ENCODE assay signal across 22 mouse cellular contexts in genomic region chr2:13226031-13226430, GRCm38 (mm10). TPM values are rescaled to one million over a fixed set of nuclear protein-coding genes. Genes with fewer than 3 reads are reported as not detected.
DNase-seq lines count a peak whose midpoint lies in the region; ATAC-seq and TF ChIP-seq lines count a peak whose summit lies in the region.
"Had no signal": no experiment of that assay in that cellular context is flagged by ENCODE, and none has a peak within 500 bp of the region (broad histone marks: within the 10 kb centered on the region; RNA-seq: fewer than 3 reads in every experiment).

No protein-coding gene starts in this region.

- no peak overlapping the region for H3K4me3 ChIP-seq in heart, embryonic 15.5 days
- no peak overlapping the region for H3K4me3 ChIP-seq in heart, embryonic 10.5 days
- no peak overlapping the region for H3K4me3 ChIP-seq in liver, embryonic 12.5 days
- H3K4me3 ChIP-seq: embryonic facial prominence, embryonic 15.5 days; erythroblast, embryonic 14.5 days; forebrain, embryonic 10.5 days; forebrain, embryonic 15.5 days; hindbrain, embryonic 15.5 days had no signal

- H3K27me3 ChIP-seq in heart, embryonic 15.5 days, result no peaks in the 10 kb centered on the region
- H3K27me3 ChIP-seq in heart, embryonic 10.5 days (ENCODE audit: insufficient read depth, poor library complexity, severe bottlenecking), result no peaks in the 10 kb centered on the region
- H3K27me3 ChIP-seq in Patski, result no peaks in the 10 kb centered on the region
- H3K27me3 ChIP-seq in liver, embryonic 12.5 days (replicated peaks), result no peaks in the 10 kb centered on the region
- H3K27me3 ChIP-seq: embryonic facial prominence, embryonic 15.5 days; forebrain, embryonic 15.5 days; hindbrain, embryonic 15.5 days had no signal

- TF ChIP-seq CTCF in Patski (IDR thresholded peaks at IDR 0.05), result no peak

- in situ Hi-C loops in Patski (cut with MboI; ENCODE audit: low pct_unique_long_range_greater_than_20kb), result loop anchor here (25.0 kb wide), 2 partner anchors 1214 to 1439 kb away; partner anchors contain the start of genes Ankrd16 and Fbh1

- peak; percentile 39; the same call in 1 of the 2 replicates for ATAC-seq in heart, embryonic 15.5 days (replicated peaks; ENCODE audit: insufficient number of reproducible peaks, insufficient read depth, low FRiP score, low read depth)
- peak; percentile 35 for ATAC-seq in Patski
- ATAC-seq in liver, embryonic 12.5 days, result no peak
- ATAC-seq: forebrain, embryonic 15.5 days had no signal

- no peak overlapping the region for H3K9ac ChIP-seq in heart, embryonic 15.5 days
- H3K9ac ChIP-seq in liver, embryonic 12.5 days, result no peak overlapping the region
- H3K9ac ChIP-seq: embryonic facial prominence, embryonic 15.5 days; forebrain, embryonic 15.5 days; hindbrain, embryonic 15.5 days had no signal

- no peaks in the 10 kb centered on the region for H3K9me3 ChIP-seq in heart, embryonic 15.5 days (replicated peaks)
- no peaks in the 10 kb centered on the region for H3K9me3 ChIP-seq in heart, embryonic 10.5 days
- no peaks in the 10 kb centered on the region for H3K9me3 ChIP-seq in liver, embryonic 12.5 days (replicated peaks)
- H3K9me3 ChIP-seq: embryonic facial prominence, embryonic 15.5 days; forebrain, embryonic 10.5 days; forebrain, embryonic 15.5 days; hindbrain, embryonic 15.5 days had no signal

- no peaks in the 10 kb centered on the region; the same call in 1 of the 2 replicates for H3K36me3 ChIP-seq in heart, embryonic 15.5 days
- peaks cover 5% of the 10 kb centered on the region; the same call in 1 of the 2 replicates for H3K36me3 ChIP-seq in heart, embryonic 10.5 days
- no peaks in the 10 kb centered on the region for H3K36me3 ChIP-seq in liver, embryonic 12.5 days
- H3K36me3 ChIP-seq: embryonic facial prominence, embryonic 15.5 days; forebrain, embryonic 10.5 days; forebrain, embryonic 15.5 days; hindbrain, embryonic 15.5 days had no signal

- H3K27ac ChIP-seq in heart, embryonic 15.5 days, result no peak overlapping the region; the same call in 1 of the 2 replicates
- no peak overlapping the region for H3K27ac ChIP-seq in heart, embryonic 10.5 days
- no peak overlapping the region for H3K27ac ChIP-seq in liver, embryonic 12.5 days
- H3K27ac ChIP-seq: embryonic facial prominence, embryonic 15.5 days; forebrain, embryonic 10.5 days; forebrain, embryonic 15.5 days; hindbrain, embryonic 15.5 days had no signal

- no peaks in the 10 kb centered on the region; the same call in 1 of the 2 replicates for H3K4me1 ChIP-seq in heart, embryonic 15.5 days (replicated peaks)
- peaks cover 9% of the 10 kb centered on the region; the same call in 1 of the 2 replicates for H3K4me1 ChIP-seq in heart, embryonic 10.5 days
- peaks cover 9% of the 10 kb centered on the region for H3K4me1 ChIP-seq in liver, embryonic 12.5 days
- H3K4me1 ChIP-seq: embryonic facial prominence, embryonic 15.5 days; hindbrain, embryonic 15.5 days had no signal

- peak; percentile 56 for DNase-seq in heart, adult 11 months
- no peak for DNase-seq in heart, adult 18-20 months
- no peak for DNase-seq in heart, embryonic 10.5 days (ENCODE audit: low spot score)
- peak; percentile 10 for DNase-seq in 3T3-L1 (ENCODE audit: low read depth, low spot score)
- DNase-seq in Patski (ENCODE audit: low read depth, low spot score), result no peak
- no peak for DNase-seq in lung, postnatal 4 days
- DNase-seq: adrenal gland, postnatal 10 days; cerebellum, adult 11 months; cerebellum, adult 8-10 months; cerebellum, postnatal 14 days; embryo, embryonic 11 days; gastrocnemius, postnatal 10 days; heart, postnatal 14 days; kidney, adult 11 months; kidney, adult 9 months had no signal

- H3K4me2 ChIP-seq in heart, embryonic 15.5 days, result no peak overlapping the region
- H3K4me2 ChIP-seq in liver, embryonic 12.5 days, result no peak overlapping the region
- H3K4me2 ChIP-seq: embryonic facial prominence, embryonic 15.5 days; forebrain, embryonic 15.5 days; hindbrain, embryonic 15.5 days had no signal

- CTCF ChIA-PET in Patski (lab: Charles Lee), result interaction anchor here (2.2 kb wide), 1 partner anchor 9 kb away, joined by 5 read pairs; no protein-coding TSS in a partner anchor

- 36% methylated on average over 4 of the region's 4 CpGs for WGBS in heart, embryonic 15.5 days
- WGBS in heart, embryonic 10.5 days, result 62% methylated on average over 4 of the region's 4 CpGs
- 44% methylated on average over 4 of the region's 4 CpGs for WGBS in liver, embryonic 12.5 days (ENCODE audit: insufficient replicate concordance)

- POLR2A ChIA-PET in Patski (lab: Charles Lee), result no interaction called here

RNA-seq across cellular contexts. Expression of gene Rsu1, which starts 45.2 kb away (rescaled TPM):
- total RNA-seq in heart, adult 18-20 months (2021), result 10 to 100 TPM; 35.9 to 48.6 TPM
- polyA plus RNA-seq in heart, embryonic 15.5 days (2015; fragmentation: Nextera tagmentation; extraction: Ambion mirVana), result 141 and 144 TPM in 2 replicates
- 130 and 133 TPM in 2 replicates for polyA plus RNA-seq in heart, embryonic 10.5 days (2016; fragmentation: Nextera tagmentation; extraction: Ambion mirVana)
- 181 TPM for polyA plus RNA-seq in Patski (2021)
- 98.7 and 105 TPM in 2 replicates for polyA plus RNA-seq in liver, embryonic 12.5 days (2016; fragmentation: Nextera tagmentation; extraction: Ambion mirVana)

Comparison
In these comparisons a context has a peak if more than half of its experiments do, and no peak if none do; other contexts are left out.
1. DNase-seq: peak in heart, adult 11 months (single experiment) and 3T3-L1 (single experiment); none in heart, adult 18-20 months (0 of 2), heart, embryonic 10.5 days (single experiment), Patski (single experiment) and lung, postnatal 4 days (0 of 2).